Mouse (Mus musculus) kidney, adult 8-10 months (tissue): Measurements from ENCODE around the gene Disp3.

Source experiments
- DNase-seq, 2 experiments: peaks; one replicate each; pipeline ENCODE4 v3.0.0; 2022

The Disp3 gene

DNA sequence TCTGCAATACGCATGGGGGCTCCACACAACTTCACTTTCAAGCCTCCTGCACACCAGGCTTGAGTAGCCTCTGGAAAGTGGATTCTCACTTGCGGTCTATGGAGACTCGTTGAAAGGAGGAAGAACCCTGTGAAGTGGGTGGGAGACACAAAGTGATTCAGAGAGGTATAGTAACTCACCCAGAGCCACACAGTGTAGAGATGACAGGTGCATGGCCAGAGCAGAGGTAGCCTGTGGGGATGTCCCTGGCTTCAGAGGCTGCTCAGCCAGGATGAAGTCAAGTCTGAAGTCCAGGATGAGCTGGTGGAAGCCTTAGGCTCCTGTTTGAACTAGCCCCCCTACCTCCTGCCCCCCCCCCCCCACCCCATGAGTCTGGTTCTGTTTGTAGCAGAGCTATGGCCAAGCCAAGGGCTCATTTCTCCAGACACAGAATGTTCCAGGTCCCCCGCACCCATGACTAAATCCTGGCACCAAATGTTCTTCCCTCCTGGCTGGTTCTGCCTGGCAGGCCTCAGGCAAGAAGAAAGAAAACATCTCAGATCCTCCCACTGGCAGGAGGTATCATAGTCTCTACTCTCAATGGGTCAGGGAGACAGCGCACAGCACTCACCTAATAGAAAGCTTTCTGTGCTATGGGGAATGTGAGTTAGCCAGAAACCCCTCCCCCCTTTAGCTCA, 73.2 kb downstream of the Disp3 start:
- no peak for DNase-seq

DNA sequence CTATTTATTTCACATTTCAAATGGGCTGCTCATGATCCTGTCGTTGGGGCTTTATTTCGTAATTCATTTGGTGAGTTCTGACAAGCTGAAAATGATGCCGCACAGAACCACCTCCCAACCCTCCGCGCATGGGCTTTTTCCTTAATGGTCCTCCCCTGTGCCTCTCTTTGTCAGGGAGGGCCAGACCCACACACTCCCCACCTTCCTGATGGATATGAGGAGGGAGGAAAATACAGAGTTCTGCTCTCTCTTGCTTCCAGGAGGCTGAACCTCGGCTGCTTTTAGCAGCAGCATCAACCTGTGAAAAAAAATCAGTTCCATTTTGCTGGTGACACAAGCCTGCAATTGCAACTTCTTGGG, 82.9 kb downstream of the Disp3 start:
- no peak for DNase-seq

DNA sequence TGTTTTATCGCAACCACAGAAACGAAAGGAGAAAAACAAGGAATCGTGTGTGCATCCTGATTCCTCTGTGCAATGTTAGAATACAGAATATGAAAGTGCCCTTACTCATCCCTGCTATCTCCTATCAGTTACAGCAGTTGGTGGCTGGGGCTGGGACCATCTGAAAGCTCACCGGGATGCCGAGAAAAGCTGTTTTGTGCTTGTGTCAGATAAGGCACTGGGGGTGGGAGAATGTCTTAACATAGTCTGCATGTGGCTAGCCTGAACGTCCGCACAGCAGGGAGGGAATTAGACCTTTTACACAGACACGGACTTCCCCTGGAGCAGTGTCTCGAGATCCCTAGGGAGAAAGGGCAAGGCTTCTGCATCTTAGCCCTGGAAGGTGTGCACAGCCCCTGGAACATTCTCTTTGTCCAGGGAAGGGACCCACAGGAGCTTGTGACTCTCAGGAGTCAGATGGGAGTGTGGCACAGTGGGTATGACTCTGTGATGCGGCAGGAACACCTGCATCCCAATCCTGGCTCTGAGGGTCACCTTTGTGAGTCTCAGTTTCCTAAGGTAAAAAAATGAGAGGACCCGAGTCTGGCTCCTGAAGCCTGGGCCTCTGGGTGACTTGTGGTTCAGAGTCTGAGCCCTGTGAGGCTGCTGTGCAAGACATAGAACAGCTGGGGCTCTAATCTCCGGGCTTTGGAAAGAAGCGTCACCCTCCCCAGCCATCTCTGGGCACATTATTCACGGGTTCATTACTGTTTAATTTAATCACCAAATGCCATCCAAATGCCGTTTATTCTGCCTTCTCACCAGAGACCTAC, 83.5 kb downstream of the Disp3 start:
- DNase-seq, result no peak

DNA sequence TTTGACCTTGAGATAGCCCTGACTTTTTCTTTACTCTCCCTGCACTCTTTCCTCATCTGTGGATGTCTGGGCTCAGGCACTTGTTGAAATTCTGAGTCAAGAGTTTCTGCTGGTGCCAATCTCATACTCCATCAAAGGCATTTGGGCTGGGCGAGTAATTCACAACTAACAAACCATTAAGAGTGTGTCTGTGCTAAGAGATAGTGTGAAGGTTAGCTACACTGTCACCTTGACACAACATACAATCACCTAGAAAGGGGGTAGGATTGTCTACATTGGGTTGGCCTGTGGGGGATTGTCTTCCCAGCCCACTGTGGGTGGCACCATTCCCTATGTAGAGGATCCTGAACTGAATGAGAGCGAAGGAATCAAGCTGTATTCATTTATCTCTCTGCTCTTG, 84.2 kb downstream of the Disp3 start:
- no peak for DNase-seq

DNA sequence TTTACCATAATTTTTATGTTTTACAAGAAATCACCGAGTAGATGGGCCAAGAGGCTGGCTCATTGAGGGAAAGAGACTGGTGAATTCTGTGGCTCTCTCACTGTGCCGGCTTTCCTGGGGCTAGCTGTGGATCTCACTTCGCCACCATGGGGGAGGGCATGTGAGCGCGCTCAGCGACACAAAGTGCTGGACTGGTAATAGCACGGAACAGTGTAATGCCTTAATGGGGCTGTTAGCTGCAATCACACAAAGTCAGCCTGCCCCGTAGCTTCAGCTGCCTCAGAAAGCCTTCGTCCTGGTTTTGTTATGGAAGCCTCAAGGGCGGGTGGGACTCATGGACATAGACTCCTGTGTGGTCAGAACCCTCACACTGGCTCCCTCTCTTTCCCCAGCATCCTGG, 89.0 kb downstream of the Disp3 start:
- DNase-seq, result no peak

DNA sequence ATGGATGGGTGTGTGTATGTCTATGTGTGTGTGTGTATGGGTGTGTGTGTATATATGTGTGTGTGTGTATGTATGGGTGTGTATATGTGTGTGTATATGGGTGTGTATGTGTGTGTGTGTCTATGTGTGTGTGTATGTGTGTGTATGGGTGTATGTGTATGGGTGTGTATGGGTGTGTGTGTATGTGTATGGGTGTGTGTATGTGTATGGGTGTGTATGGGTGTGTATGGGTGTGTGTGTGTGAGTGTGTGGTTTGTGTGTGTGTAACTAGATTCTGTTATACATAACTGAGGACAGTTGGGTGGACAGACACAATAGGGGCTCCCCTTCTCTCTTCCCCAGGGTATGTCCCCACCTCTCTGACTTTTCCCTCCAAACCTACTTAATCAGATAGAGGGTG, 93.4 kb downstream of the Disp3 start:
- DNase-seq, result no peak

DNA sequence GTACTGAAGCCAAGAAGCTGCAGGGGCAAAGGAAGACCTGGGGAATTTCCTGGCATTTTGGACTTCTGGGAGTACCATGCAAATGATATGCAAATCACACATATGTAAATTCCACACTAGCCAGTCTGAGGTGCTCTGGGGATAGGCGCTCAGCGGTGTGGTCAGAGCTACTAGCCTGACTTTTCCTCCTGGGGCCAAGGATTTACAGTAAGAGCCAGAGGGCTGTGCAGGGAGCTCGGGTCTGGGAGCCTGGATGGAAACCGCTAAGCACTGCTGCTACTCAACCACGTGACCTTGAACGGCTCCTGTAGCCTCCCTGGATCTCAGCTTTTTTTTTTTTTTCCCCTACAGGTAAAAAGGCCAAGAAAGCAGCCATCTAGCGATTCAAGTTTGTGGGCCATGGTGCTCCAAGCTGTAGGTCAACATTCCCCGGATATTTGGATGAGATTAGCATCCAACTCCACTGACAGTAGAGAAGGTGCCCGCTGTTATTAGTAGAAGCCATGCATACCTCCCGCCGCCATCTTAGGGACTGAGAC, 95.0 kb downstream of the Disp3 start:
- peak in 1 of 2 experiments; percentile 18 for DNase-seq
